Mouse (Mus musculus) adrenal gland, adult 2 months (tissue): ENCODE measurements around the gene Sept14. TPM values are rescaled to one million over a fixed set of nuclear protein-coding genes. Genes with fewer than 3 reads are reported as not detected.

Experiments
- DNase-seq: peaks from one replicate; pipeline ENCODE4 v3.0.0; 2021
- polyA plus RNA-seq: library from polyadenylated mRNA; depleted of rRNA; stranded (reverse); fragments of >200 nt; gene quantifications from 2 replicates; pipeline ENCODE4 v1.2.3, GENCODE M21; 2012; rRNA removed
- total RNA-seq, 2 experiments: library from RNA; stranded (reverse); gene quantifications; 2 replicates each; pipeline ENCODE4 v1.2.3; 2021

Gene Sept14
- total and polyA plus RNA-seq, 3 experiments, result 0.46 TPM; not detected in 2

DNA sequence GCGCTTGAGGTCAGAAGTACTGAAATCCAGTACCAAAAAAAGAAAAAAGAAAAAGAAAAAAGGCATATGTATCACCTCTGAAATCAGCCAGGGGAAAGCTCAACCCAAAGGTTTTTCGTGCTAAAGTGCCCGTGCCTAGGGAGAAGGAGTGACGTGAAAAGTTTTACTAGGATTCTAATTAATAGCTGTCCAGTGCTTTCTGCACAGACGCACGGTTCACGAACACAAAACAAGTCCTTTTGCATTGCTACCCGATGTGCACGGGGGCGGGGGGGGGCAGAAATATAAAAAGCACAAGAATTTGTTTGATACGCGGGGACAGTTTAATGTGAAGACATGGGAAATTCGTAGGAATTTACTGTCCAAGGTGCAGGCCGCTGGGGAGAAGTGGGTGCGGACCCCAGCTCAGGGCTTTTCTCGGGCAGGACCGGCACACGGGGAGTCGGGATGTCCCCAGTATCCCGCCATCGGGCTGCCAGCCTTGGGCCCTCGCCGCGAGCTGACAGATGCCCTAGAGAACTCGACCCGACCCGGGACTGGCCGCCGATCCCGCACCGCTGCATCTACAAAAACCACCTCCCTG, 38.8 kb downstream of the Sept14 start:
- no peak for DNase-seq

GRCm38 (mm10) chr5:129667851-129668250, 40.5 kb downstream of the Sept14 start:
- no peak for DNase-seq

DNA sequence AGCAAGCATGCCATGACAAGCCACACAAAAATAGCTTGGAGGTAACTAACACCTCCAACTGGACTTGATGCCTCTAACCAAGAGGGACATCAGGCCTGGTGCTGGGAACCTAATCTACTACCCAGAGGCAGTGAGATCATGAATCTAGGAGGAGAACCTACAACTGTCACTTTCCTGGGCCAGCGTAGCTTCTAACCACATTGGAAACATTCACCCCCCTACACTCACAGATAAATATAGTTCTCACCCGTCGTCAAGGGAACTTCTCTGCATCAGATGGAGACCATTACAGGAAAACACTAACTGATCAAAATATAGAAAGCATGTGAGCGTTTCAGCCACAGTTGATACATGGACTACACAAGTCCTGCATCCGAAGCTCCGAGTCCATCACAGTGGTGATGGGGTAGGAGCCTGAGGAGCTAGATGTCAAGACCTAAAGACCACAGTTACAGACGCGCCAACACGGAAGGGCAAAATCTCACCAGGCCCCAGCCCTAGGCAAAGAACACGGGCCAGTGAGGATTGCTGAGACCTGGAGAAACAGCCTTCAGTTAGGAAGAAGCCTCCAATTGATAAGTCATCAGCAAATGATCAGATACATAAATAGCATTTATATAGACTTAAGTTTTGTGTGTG, 41.9 kb downstream of the Sept14 start:
- no peak for DNase-seq

- DNase-seq, result no peak
These were observed 44.2 kb downstream of the Sept14 start for GRCm38 (mm10) chr5:129664090-129664489.

DNA sequence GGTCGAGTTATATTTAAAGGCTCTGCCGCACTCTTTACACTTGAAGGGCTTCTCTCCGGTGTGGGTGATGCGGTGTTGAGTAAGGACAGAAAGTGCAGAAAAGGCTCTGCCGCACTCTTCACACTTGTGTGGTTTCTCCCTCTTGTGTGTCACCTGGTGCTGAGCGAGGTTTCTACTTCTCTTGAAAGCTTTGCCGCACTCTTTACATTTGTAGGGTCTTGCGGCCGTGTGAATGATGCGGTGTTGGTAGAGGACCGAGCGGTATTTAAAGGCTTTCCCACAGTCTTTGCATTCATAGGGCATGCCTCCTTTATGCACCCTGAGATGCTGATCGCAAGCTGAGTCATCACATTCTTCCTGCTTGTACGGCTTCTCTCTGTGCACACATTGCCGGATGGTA, 50.4 kb downstream of the Sept14 start:
- no peak for DNase-seq

- DNase-seq, result no peak
These were observed 51.3 kb downstream of the Sept14 start for GRCm38 (mm10) chr5:129657016-129657415.

GRCm38 (mm10) chr5:129650858-129651257, 57.5 kb downstream of the Sept14 start:
- DNase-seq, result no peak

Other genes starting within 250 kb of the Sept14 start
- 10 to 100 TPM; 39.7 to 45.7 TPM for gene Sfswap, start 207.3 kb downstream of the Sept14 start, total RNA-seq
- 98.1 and 108 TPM in 2 replicates for gene Sfswap, start 207.3 kb downstream of the Sept14 start, polyA plus RNA-seq
- 1 to 10 TPM in 1 of 2 experiments, under 1 TPM in 1; 0.81 to 1.1 TPM for gene Mmp17, start 124.3 kb downstream of the Sept14 start, total RNA-seq
- 2.4 and 2.7 TPM in 2 replicates for gene Mmp17, start 124.3 kb downstream of the Sept14 start, polyA plus RNA-seq
- gene Zfp11, start 38.4 kb downstream of the Sept14 start, total RNA-seq, result 1 to 10 TPM; 2.5 to 4.1 TPM
- 0.89 and 0.94 TPM in 2 replicates for gene Zfp11, start 38.4 kb downstream of the Sept14 start, polyA plus RNA-seq
- 10 to 100 TPM; 88.0 to 94.4 TPM for gene Mrps17, start 7.0 kb upstream of the Sept14 start, total RNA-seq
- 52.1 and 61.4 TPM in 2 replicates for gene Mrps17, start 7.0 kb upstream of the Sept14 start, polyA plus RNA-seq
- gene Nipsnap2, start 16.6 kb upstream of the Sept14 start, total RNA-seq, result 100 to 1,000 TPM; 121 to 123 TPM
- gene Nipsnap2, start 16.6 kb upstream of the Sept14 start, polyA plus RNA-seq, result 35.0 and 44.8 TPM in 2 replicates
- 10 to 100 TPM; 20.8 to 23.4 TPM for gene Psph, start 78.9 kb upstream of the Sept14 start, total RNA-seq
- gene Psph, start 78.9 kb upstream of the Sept14 start, polyA plus RNA-seq, result 48.7 and 49.3 TPM in 2 replicates
- gene Sumf2, start 138.5 kb upstream of the Sept14 start, total RNA-seq, result 10 to 100 TPM; 35.4 to 43.2 TPM
- gene Sumf2, start 138.5 kb upstream of the Sept14 start, polyA plus RNA-seq, result 18.8 and 19.9 TPM in 2 replicates
- 1,000 to 10,000 TPM in 1 of 2 experiments, 100 to 1,000 TPM in 1; 641 to 1,175 TPM for gene Chchd2, start 179.0 kb upstream of the Sept14 start, total RNA-seq
- 3,805 and 4,399 TPM in 2 replicates for gene Chchd2, start 179.0 kb upstream of the Sept14 start, polyA plus RNA-seq
- gene Zbed5, start 187.2 kb upstream of the Sept14 start, total RNA-seq, result 1 to 10 TPM; 2.1 to 2.3 TPM
- gene Zbed5, start 187.2 kb upstream of the Sept14 start, polyA plus RNA-seq, result 1.1 and 2.2 TPM in 2 replicates
- 1 to 10 TPM; 1.4 to 3.9 TPM for gene Phkg1, start 190.0 kb upstream of the Sept14 start, total RNA-seq
- 1.2 and 2.6 TPM in 2 replicates for gene Phkg1, start 190.0 kb upstream of the Sept14 start, polyA plus RNA-seq
- 1 to 10 TPM; 2.8 to 4.4 TPM for gene Nupr1l, start 200.0 kb upstream of the Sept14 start, total RNA-seq
- gene Nupr1l, start 200.0 kb upstream of the Sept14 start, polyA plus RNA-seq, result 17.3 and 23.6 TPM in 2 replicates
- gene Vkorc1l1, start 233.5 kb upstream of the Sept14 start, total RNA-seq, result 10 to 100 TPM; 23.0 to 33.8 TPM
- 9.8 and 10.4 TPM in 2 replicates for gene Vkorc1l1, start 233.5 kb upstream of the Sept14 start, polyA plus RNA-seq